Mouse (Mus musculus): ENCODE measurements at regions not wholly inside any gene's neighbourhood (a gene's known extent, or its start where the extent isn't known, plus 50 kb on each side); places are given as distances from the start of the nearest gene placed in this dataset.

GRCm38 (mm10) chr8:88972993-88973690, 70.8 kb downstream of the Sall1 start:
- no peaks in the 10 kb centered on the region for H3K9me3 ChIP-seq (ENCODE audit: low read length)
- H3K4me1 ChIP-seq (replicated peaks; ENCODE audit: low read depth, low read length): peaks cover 50% of the 10 kb centered on the region
- no peaks in the 10 kb centered on the region for H3K27me3 ChIP-seq (ENCODE audit: insufficient read depth, low read length)
- H3K36me3 ChIP-seq (ENCODE audit: insufficient read depth, low read length): no peaks in the 10 kb centered on the region
- peak overlapping the region; percentile 46 for H3K4me3 ChIP-seq (replicated peaks; ENCODE audit: low read length)
- TF ChIP-seq CTCF (conservative IDR thresholded peaks at IDR 0.05; ENCODE audit: low read length) (no peak), NANOG (IDR thresholded peaks at IDR 0.05; ENCODE audit: borderline replicate concordance, low read length) (no peak), POU5F1 (IDR thresholded peaks at IDR 0.05; ENCODE audit: borderline replicate concordance, low read length) (no peak)

DNA sequence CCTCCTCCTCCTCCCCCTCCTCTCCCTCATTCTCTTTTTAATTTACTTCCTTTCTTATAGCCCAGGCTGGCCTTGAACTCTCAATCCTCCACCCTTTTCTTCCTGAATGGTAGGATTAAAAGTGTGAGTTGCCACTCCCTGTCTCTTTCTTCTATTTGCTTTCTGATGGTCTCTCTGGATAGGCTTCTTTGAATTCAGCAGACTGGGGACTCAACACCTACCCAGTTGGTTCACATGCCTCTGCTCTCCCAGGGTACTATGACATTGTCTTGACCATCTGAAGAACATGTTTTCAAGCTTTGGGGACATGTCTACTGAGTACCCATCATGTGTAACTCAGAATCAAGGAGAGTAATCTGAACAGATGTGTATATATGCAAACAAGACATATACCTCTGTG, 85.1 kb downstream of the Sall1 start:
- TF ChIP-seq NANOG (IDR thresholded peaks at IDR 0.05; ENCODE audit: borderline replicate concordance, low read length) (no peak), POU5F1 (IDR thresholded peaks at IDR 0.05; ENCODE audit: borderline replicate concordance, low read length) (no peak), CTCF (conservative IDR thresholded peaks at IDR 0.05; ENCODE audit: low read length) (no peak)
- no peaks in the 10 kb centered on the region for H3K27me3 ChIP-seq (ENCODE audit: insufficient read depth, low read length)
- no peak overlapping the region for H3K4me3 ChIP-seq (replicated peaks; ENCODE audit: low read length)
- H3K9me3 ChIP-seq (ENCODE audit: low read length): peaks cover 37% of the 10 kb centered on the region
- H3K4me1 ChIP-seq (replicated peaks; ENCODE audit: low read depth, low read length): peaks cover 19% of the 10 kb centered on the region
- peaks cover 24% of the 10 kb centered on the region for H3K36me3 ChIP-seq (ENCODE audit: insufficient read depth, low read length)

DNA sequence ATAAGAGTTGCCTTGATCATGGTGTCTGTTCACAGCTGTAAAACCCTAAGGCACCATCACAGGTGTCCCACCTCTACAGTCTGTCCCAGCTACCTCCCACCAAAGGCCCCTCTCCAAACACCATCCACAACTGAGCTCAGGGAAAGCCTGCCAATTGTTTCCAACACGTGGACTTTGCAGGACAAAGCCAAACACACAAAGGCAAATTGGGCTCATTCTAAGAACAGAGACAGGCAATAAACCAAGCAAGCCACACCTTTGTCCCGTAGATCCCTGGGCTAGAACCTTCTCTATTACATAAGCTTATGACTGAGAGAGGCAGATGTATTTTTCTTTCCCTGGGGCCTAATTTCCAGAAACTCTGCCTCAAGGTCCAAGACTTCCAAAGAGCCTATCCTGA, 90.8 kb downstream of the Sall1 start:
- Histone ChIP-seq H3K36me3 (ENCODE audit: insufficient read depth, low read length) (peaks cover 21% of the 10 kb centered on the region), H3K27me3 (ENCODE audit: insufficient read depth, low read length) (no peaks in the 10 kb centered on the region), H3K4me3 (replicated peaks; ENCODE audit: low read length) (0 out of 2 replicates have a peak overlapping the region, but pooled peaks have one; percentile 35), H3K4me1 (replicated peaks; ENCODE audit: low read depth, low read length) (peaks cover 52% of the 10 kb centered on the region), H3K9me3 (ENCODE audit: low read length) (peaks cover 21% of the 10 kb centered on the region)
- TF ChIP-seq POU5F1 (IDR thresholded peaks at IDR 0.05; ENCODE audit: borderline replicate concordance, low read length): no peak
- TF ChIP-seq CTCF (conservative IDR thresholded peaks at IDR 0.05; ENCODE audit: low read length): no peak
- no peak for TF ChIP-seq NANOG (IDR thresholded peaks at IDR 0.05; ENCODE audit: borderline replicate concordance, low read length)

GRCm38 (mm10) chr8:88951829-88952155, 92.2 kb downstream of the Sall1 start:
- H3K4me3 ChIP-seq (replicated peaks; ENCODE audit: low read length): peak overlapping the region; percentile 71
- peaks cover 66% of the 10 kb centered on the region for H3K4me1 ChIP-seq (replicated peaks; ENCODE audit: low read depth, low read length)
- H3K36me3 ChIP-seq (ENCODE audit: insufficient read depth, low read length): peaks cover 14% of the 10 kb centered on the region
- TF ChIP-seq POU5F1 (IDR thresholded peaks at IDR 0.05; ENCODE audit: borderline replicate concordance, low read length): no peak
- H3K27me3 ChIP-seq (ENCODE audit: insufficient read depth, low read length): no peaks in the 10 kb centered on the region
- peaks cover 9% of the 10 kb centered on the region for H3K9me3 ChIP-seq (ENCODE audit: low read length)

GRCm38 (mm10) chr8:88951145-88951828, 92.7 kb downstream of the Sall1 start:
- Histone ChIP-seq H3K36me3 (ENCODE audit: insufficient read depth, low read length) (peaks cover 12% of the 10 kb centered on the region), H3K4me3 (replicated peaks; ENCODE audit: low read length) (peak overlapping the region; percentile 71), H3K4me1 (replicated peaks; ENCODE audit: low read depth, low read length) (peaks cover 71% of the 10 kb centered on the region), H3K9me3 (ENCODE audit: low read length) (peaks cover 8% of the 10 kb centered on the region; the same call in 1 of the 2 replicates), H3K27me3 (ENCODE audit: insufficient read depth, low read length) (no peaks in the 10 kb centered on the region)
- TF ChIP-seq POU5F1 (IDR thresholded peaks at IDR 0.05; ENCODE audit: borderline replicate concordance, low read length): no peak
- TF ChIP-seq NANOG (IDR thresholded peaks at IDR 0.05; ENCODE audit: borderline replicate concordance, low read length): no peak
- TF ChIP-seq CTCF (conservative IDR thresholded peaks at IDR 0.05; ENCODE audit: low read length): no peak

DNA sequence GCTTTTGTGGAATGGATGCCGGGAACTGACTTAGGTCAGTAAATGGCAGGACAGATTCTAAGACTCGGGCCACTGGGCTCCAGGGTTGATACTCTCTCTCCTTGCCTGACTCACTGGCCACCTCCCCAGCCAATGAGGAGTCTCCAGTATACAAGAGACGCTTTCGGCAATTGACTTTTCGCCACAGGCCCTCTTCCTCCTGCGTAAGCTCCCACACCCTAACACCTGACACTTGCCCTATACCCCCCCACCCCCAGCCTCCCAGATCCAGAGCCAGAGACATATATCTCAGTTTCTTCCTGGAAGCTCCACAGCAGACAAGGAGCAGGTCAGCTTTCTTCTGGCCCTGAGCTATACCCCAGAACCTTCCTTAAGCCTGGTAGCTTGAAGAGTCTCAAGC, 94.0 kb downstream of the Sall1 start:
- Histone ChIP-seq H3K36me3 (ENCODE audit: insufficient read depth, low read length) (no peaks in the 10 kb centered on the region), H3K27me3 (ENCODE audit: insufficient read depth, low read length) (no peaks in the 10 kb centered on the region), H3K4me1 (replicated peaks; ENCODE audit: low read depth, low read length) (peaks cover 81% of the 10 kb centered on the region), H3K9me3 (ENCODE audit: low read length) (no peaks in the 10 kb centered on the region), H3K4me3 (replicated peaks; ENCODE audit: low read length) (peak overlapping the region; percentile 71)
- no peak for TF ChIP-seq POU5F1 (IDR thresholded peaks at IDR 0.05; ENCODE audit: borderline replicate concordance, low read length)
- TF ChIP-seq CTCF (conservative IDR thresholded peaks at IDR 0.05; ENCODE audit: low read length): no peak
- TF ChIP-seq NANOG (IDR thresholded peaks at IDR 0.05; ENCODE audit: borderline replicate concordance, low read length): peak; percentile 29; the same call in 1 of the 2 replicates

DNA sequence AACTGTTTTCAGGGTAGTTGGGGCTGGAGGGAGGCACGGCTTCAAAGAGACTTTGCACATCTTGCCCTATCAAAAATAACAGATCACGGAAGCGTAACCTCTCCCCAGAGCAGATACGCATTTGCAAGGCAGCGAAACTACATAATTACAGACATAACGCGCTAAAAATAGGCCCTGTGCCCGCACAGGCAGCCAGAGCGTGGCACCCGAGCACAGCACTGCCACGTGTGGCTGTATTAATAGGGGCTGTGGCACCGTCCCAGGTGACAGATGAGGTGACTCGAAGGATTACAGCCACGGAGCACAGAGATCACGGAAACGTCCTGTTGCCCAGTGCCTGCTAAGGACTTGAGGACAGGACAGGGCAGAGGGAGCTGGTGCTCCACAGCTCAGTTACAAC, 95.0 kb downstream of the Sall1 start:
- Histone ChIP-seq H3K4me3 (replicated peaks; ENCODE audit: low read length) (peak overlapping the region; percentile 67), H3K4me1 (replicated peaks; ENCODE audit: low read depth, low read length) (peaks cover 78% of the 10 kb centered on the region), H3K9me3 (ENCODE audit: low read length) (no peaks in the 10 kb centered on the region), H3K36me3 (ENCODE audit: insufficient read depth, low read length) (no peaks in the 10 kb centered on the region), H3K27me3 (ENCODE audit: insufficient read depth, low read length) (no peaks in the 10 kb centered on the region)
- TF ChIP-seq CTCF (conservative IDR thresholded peaks at IDR 0.05; ENCODE audit: low read length): no peak

- Histone ChIP-seq H3K4me1 (replicated peaks; ENCODE audit: low read depth, low read length) (peaks cover 72% of the 10 kb centered on the region), H3K9me3 (ENCODE audit: low read length) (no peaks in the 10 kb centered on the region), H3K27me3 (ENCODE audit: insufficient read depth, low read length) (no peaks in the 10 kb centered on the region), H3K4me3 (replicated peaks; ENCODE audit: low read length) (peak overlapping the region; percentile 67; the same call in 1 of the 2 replicates), H3K36me3 (ENCODE audit: insufficient read depth, low read length) (no peaks in the 10 kb centered on the region)
- no peak for TF ChIP-seq POU5F1 (IDR thresholded peaks at IDR 0.05; ENCODE audit: borderline replicate concordance, low read length)
- no peak for TF ChIP-seq CTCF (conservative IDR thresholded peaks at IDR 0.05; ENCODE audit: low read length)
- TF ChIP-seq NANOG (IDR thresholded peaks at IDR 0.05; ENCODE audit: borderline replicate concordance, low read length): no peak
These were observed 95.6 kb downstream of the Sall1 start for GRCm38 (mm10) chr8:88948328-88948727.

- H3K36me3 ChIP-seq (ENCODE audit: insufficient read depth, low read length): no peaks in the 10 kb centered on the region
- H3K4me3 ChIP-seq (replicated peaks; ENCODE audit: low read length): no peak overlapping the region
- TF ChIP-seq CTCF (conservative IDR thresholded peaks at IDR 0.05; ENCODE audit: low read length) (no peak), NANOG (IDR thresholded peaks at IDR 0.05; ENCODE audit: borderline replicate concordance, low read length) (no peak), POU5F1 (IDR thresholded peaks at IDR 0.05; ENCODE audit: borderline replicate concordance, low read length) (no peak)
- H3K9me3 ChIP-seq (ENCODE audit: low read length): no peaks in the 10 kb centered on the region
- H3K27me3 ChIP-seq (ENCODE audit: insufficient read depth, low read length): no peaks in the 10 kb centered on the region
- H3K4me1 ChIP-seq (replicated peaks; ENCODE audit: low read depth, low read length): peaks cover 63% of the 10 kb centered on the region
These were observed 96.6 kb downstream of the Sall1 start for GRCm38 (mm10) chr8:88947384-88947783.

All from E14TG2a.4 (cell line).